Mouse (Mus musculus) granulocyte monocyte progenitor cell, adult 5-6 weeks (primary cell): ENCODE data around the gene Ythdf2. TPM values are rescaled to one million over a fixed set of nuclear protein-coding genes. Genes with fewer than 3 reads are reported as not detected.

ENCODE experiments used
- ATAC-seq: replicated peaks from 2 replicates; pipeline ENCODE4 v1.8.0; 2016; ENCODE audit warnings: mild to moderate bottlenecking, moderate TSS enrichment, inconsistent platforms; ENCODE audit not compliant: poor library complexity, severe bottlenecking
- total RNA-seq, 2 experiments: library from RNA; stranded (forward) in 1 of 2; stranded (reverse) in 1 of 2; fragments of 200-712, 200-1000 nt in 1 of 2; fragments of >200 nt in 1 of 2; fragmentation: Nextera tagmentation in 1 of 2; gene quantifications; 2 replicates each; pipeline ENCODE4 v1.2.3; 2014 to 2017

Ythdf2 gene
- total RNA-seq, 2 experiments from 2014 or later: 65.3 to 81.8 TPM

GRCm38 (mm10) chr4:132211091-132211942, 786 bp downstream of the Ythdf2 start:
- peak; percentile 18 for ATAC-seq

GRCm38 (mm10) chr4:132210325-132210724, 1.8 kb downstream of the Ythdf2 start:
- ATAC-seq: no peak

DNA sequence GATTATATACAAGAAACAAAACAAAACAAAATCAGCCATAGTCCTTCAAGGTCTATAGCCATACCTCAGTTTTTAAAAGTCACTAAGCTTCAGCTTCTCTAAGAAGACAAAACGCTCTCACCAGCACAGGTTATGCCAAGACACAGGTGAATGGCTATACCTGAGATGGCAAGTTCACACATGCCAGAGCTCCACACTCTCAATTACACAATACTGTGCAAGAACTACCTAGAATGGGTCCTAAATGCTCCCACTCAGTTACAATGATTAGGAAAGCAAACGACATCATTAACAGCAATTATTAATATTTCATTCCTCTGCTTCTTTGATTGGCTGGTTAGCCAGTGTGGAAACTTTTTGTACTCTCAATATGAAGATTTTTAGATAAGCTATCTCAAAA, 2.8 kb downstream of the Ythdf2 start:
- no peak for ATAC-seq

DNA sequence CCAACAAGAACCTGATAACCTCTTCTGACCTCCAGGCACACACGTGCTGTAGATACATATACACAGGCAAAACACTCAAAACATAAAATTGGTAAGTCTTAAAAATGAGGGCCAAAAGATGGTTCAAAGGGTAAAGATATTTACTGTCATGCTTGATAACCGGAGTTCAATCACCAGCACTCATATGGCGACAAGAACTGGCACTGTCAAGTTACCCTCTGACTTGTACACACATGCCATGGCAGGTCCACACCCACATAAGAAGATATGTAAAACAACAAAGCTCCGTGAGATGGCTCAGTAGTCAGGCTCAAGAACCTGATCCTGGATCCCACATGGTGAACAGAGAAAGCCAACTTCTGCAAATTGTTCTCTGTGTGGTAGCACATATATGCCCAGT, 4.8 kb downstream of the Ythdf2 start:
- no peak for ATAC-seq

- no peak for ATAC-seq
Observed at GRCm38 (mm10) chr4:132198771-132199170, 13.3 kb downstream of the Ythdf2 start.

DNA sequence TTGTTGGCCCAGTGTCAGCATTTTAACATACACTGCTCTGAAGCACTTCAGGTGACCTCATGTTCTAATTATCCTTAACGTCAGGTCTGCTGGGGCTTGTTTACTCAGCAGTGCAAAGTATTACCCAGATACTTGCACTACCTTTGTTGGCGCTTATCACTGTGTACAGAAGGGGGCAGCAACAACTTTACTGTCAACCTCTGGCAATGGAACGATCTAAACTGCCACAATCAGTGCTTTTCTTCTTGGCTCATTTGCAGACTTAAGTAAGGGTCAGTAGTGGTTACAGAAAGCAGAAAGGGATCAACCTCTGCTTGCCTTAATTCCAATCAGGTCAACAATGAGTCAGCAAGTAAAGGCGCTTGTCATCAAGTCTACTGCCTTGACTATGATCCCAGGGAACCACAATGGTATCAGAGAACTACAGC, 13.8 kb downstream of the Ythdf2 start:
- peak; percentile 35; the same call in 1 of the 2 replicates for ATAC-seq

- ATAC-seq: no peak
Observed at GRCm38 (mm10) chr4:132194975-132195374, 17.1 kb downstream of the Ythdf2 start.

GRCm38 (mm10) chr4:132194373-132194772, 17.7 kb downstream of the Ythdf2 start:
- ATAC-seq: peak; percentile 53; the same call in 1 of the 2 replicates

DNA sequence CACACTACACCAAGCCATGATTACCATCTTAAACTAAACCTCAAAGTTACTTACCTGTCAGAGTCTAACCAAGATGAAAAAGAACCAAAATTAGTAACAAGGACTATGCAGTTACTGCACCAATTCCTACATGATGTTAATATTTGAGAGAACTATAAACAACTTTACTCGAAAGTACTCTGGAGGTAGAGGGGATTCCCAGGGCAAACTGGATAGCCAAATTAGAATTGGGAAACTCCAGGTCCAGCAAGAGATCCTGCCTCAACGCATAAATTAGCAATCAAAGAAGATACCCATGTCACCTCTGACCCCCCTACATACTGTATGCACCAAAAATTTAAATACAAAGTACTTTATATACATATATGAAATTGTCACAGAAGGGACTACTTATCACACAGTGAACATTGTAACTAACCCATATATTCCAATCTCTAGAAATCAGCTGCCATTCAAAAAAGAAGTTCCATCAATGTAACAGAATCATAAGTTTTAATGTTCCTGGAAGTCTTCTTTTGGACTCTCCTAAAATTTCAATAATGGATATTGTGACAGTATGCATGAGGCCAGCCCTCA, 24.2 kb downstream of the Ythdf2 start:
- no peak for ATAC-seq

- ATAC-seq: no peak
Observed at GRCm38 (mm10) chr4:132183162-132183561, 28.9 kb downstream of the Ythdf2 start.

DNA sequence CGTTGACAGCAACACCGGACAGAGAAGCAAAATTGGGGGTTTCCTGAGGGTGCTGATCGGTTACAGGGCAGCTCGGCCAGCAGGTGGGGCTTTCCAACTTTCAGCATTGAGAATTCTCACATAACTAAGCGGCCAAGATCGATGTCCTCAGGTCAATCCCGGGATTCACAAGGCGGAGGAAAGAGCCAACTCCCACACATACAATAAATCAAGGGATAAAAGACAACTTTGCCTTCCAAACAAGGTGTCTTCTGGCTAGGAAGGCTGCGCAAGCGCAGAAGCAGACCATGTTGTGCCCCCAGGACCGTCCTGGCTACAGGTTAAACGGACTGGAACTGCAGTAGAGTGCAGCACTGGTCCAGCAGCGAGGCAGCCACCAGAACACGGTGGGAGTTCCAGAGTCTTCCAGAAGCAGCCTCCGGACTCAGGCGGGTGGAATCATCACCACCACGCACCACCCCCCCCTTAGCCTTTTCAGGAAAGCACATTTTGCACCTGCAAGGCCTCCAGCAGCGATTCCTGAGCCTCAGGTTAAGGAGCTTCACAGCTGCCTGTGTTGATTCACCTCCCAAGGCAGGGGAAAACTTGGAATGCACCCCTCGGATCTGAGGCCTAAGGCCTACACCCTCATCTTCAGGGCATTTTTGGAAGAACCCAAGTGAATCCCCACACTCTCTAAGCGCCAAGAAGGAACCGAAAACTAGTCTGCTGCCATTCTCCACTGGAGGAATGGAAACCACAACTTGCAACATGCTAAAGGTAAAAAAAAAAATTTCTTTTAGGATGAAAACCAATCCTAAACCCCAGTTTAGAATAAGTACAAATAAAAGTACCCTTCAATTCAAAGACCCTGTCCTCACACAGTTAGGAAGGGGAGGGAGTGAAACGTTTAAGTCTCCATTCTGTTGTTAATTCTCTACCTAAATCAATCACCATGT, 30.1 kb downstream of the Ythdf2 start:
- peak; percentile 34; the same call in 1 of the 2 replicates for ATAC-seq

- ATAC-seq: no peak
Observed at GRCm38 (mm10) chr4:132180710-132181109, 31.4 kb downstream of the Ythdf2 start.

DNA sequence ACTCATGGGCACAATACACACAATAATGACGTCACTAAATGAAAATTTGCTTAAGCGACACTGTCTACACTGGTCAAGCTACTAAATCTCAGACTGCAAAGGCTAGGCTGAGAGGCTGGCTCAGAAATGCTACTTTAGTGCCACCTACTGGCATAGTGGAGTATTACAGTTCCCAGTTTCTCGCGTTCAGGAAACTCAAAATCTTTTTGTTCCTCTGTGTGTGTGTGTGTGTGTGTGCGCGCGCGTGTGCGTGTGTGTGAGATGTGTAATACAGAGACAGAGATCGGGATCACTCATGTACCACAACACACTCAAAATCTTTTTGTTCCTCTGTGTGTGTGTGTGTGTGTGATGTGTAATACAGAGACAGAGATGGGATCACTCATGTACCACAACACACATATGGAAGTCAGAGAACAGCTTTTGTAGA, 33.5 kb downstream of the Ythdf2 start:
- ATAC-seq: peak; percentile 73

GRCm38 (mm10) chr4:132176474-132176873, 35.6 kb downstream of the Ythdf2 start:
- no peak for ATAC-seq

- no peak for ATAC-seq
Observed at GRCm38 (mm10) chr4:132170891-132171290, 41.2 kb downstream of the Ythdf2 start.

GRCm38 (mm10) chr4:132169761-132170160, 42.3 kb downstream of the Ythdf2 start:
- ATAC-seq: no peak

GRCm38 (mm10) chr4:132169271-132169670, 42.8 kb downstream of the Ythdf2 start:
- ATAC-seq: no peak

DNA sequence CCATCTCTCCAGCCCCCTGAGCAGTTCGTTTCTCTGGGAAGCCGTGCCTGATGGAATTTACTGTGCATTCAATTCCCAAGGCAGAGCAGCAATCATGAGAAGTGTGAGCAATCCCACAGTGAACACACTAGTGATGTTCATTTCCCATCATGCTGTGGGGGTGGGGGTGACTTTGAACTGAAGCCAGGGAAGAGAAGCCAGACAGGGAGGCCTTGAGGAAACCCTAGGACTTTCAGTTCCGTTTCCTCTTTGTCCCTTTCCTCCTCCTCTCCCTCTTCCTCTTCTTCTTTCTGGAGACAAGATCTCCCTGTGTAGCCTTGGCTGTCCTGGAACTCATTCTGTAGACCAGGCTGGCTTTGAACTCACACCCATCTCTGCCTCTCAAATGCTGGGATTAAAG, 44.7 kb downstream of the Ythdf2 start:
- peak; percentile 89 for ATAC-seq

GRCm38 (mm10) chr4:132166350-132167290, 45.5 kb downstream of the Ythdf2 start:
- no peak; the same call in 1 of the 2 replicates for ATAC-seq
